Mouse (Mus musculus) liver, embryonic 14.5 days (tissue): ENCODE results near the gene Isg20l2.

Experiments
- CTCF ChIP-seq: IDR thresholded peaks from 2 replicates; pipeline ENCODE4 v1.5.1; 2016; ENCODE audit warnings: antibody characterized with exemption, low read depth, control low read depth
- EP300 ChIP-seq: IDR thresholded peaks from 2 replicates; pipeline ENCODE4 v1.6.1; 2016; ENCODE audit warnings: antibody characterized with exemption, low read depth

DNA sequence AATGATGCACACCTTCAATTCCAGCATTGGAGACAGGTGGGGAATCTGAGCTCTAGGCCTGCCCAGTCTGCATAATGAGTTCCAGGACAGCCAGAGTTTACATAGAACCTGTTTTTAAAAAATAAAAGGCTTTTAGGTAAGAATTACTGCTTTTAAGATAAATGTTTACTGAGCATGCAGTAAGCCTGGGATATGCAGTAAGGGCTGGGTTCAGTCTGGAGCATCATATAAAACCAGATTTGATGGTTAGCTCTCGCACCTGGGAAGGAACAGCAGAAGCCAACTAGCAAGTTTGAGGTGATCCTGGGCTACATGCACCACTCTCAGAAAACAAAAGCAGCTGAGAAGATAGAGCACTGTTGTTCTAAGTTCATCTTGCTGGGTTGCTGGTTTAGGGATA lies 11.6 kb upstream of the Isg20l2 start:
- no peak for TF ChIP-seq CTCF
- no peak for TF ChIP-seq EP300
